Mouse (Mus musculus): ENCODE results near the gene Slc26a1.

The Slc26a1 gene

DNA sequence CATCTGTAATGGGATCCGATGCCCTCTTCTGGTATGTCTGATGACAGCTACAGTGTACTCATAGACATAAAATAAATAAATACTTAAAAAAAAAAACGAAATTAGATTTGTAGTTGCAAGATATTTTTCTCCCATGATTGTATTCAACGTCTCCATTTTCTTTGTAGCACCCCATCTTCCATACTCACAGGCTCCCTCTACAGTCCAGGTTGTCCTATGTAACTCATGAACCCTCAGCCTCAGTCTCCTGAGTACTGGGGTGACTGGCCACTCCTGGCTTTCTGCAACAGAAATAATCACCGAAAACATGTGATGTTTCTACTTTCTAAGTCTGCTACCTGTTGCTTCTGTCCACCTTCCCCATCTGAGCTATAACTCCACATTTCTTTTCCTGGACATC is 15.8 kb upstream of the Slc26a1 start:
- no peak for DNase-seq (ENCODE audit: inconsistent ontology term)

- no peak for DNase-seq (ENCODE audit: inconsistent ontology term)
Observed at GRCm38 (mm10) chr5:108689091-108689490, 13.7 kb upstream of the Slc26a1 start.

DNA sequence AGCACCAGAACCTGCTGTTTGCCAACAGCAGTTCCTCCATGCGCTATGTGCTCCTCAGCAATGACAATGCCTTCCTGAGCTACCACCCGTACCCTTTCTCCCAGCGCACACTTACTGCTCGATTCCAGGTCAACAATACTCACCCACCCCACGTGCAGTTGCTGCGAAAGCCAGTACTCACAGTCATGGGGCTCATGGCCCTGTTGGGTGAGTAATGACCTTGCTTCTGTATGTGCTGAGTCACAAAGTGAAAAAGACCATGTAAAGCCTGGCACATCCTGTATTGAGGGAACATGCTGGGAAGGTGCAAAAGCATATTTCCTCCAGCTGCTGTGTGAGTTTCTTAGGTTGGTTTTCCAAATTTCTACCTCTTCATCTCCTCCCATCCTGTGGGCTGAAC is 5.5 kb upstream of the Slc26a1 start:
- no peak for DNase-seq (ENCODE audit: inconsistent ontology term)

DNA sequence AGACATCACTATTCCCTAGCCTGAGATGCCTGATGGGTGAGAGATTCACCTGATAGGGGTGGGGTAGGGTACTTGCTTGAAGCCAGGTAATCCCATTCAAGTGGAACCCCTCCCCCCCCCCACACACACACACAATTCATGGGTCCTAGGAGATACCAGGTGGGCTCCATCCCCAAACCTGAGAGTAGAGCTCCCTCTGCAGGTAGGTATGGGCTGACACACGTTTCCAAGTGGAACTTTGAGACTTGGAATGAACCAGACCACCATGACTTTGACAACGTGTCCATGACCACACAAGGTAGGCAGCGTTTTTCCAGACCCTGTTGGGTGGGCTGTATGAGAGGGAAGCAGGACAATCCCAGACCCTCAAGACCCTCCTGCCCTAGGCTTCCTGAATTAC is 4.5 kb upstream of the Slc26a1 start:
- no peak for DNase-seq (ENCODE audit: inconsistent ontology term)

- no peak for DNase-seq (ENCODE audit: inconsistent ontology term)
Observed at GRCm38 (mm10) chr5:108678296-108678854, 3.0 kb upstream of the Slc26a1 start.

DNA sequence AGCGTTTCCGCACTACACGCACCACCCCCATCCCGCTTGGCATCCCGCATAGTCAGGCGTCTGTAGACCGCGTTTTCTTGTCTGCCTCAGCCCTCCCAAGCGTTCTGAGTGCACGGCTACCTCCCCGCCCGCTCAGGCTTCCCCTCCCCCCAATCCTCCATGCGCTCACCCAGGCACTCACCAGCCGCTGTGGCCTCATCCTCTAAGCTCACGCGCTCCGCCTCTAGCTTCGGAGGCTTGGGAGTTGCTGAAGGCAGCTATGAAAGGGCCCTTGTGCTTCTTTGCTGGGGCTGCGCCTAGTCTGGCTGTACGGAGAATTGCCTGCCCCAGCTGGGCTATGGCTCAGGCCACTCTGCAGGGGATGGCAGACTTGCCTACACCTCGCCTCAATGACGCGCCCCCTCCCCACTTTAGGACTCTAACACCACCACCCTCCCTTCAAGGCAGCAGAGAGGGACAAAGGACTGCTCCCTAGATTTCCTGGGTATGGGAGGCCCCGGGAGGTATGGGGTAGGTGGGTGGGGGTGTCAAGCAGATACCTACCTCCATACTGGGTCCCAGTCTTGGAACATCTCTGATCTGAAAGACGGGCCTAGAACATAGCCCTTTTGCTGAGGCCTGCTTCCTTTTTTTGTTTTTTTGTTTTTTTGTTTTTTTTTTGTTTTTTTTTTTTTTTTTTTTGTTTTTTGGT is 2.4 kb upstream of the Slc26a1 start:
- peak; percentile 82 for DNase-seq (ENCODE audit: inconsistent ontology term)

DNA sequence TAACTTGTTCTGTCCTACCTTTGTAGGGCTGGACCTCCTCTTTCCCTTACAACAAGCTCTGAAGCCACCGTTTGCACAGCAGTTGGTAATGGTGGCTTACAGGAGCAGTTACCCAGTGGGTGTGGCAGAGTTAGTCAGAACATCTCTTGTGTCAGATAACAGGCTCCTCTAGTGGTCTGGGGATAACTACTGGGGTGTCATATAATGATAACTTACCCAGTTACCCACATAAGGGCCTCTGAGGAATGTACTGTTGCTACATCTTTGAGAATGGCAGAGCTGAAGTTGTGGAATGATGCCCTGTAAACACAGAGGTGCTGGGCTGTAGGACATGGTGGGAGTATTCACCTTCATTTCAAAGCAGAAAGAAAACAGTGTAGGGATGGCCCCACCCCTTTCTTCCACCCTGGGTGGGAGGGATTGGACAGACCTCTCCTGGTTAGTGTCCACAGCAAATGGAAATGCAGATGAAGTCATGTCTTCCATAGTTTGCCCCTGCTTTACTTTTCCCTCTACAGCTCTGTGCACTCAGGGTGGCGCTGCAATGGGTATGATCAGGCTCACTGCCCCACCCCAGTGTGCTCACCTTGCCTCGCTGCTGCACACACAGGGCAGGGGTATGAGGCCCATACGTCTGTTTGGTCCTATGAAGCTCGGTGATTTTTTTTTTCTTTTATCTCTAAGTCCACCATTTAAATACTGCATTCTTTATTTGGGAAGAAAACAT is 1.6 kb upstream of the Slc26a1 start:
- no peak for DNase-seq (ENCODE audit: inconsistent ontology term)

DNA sequence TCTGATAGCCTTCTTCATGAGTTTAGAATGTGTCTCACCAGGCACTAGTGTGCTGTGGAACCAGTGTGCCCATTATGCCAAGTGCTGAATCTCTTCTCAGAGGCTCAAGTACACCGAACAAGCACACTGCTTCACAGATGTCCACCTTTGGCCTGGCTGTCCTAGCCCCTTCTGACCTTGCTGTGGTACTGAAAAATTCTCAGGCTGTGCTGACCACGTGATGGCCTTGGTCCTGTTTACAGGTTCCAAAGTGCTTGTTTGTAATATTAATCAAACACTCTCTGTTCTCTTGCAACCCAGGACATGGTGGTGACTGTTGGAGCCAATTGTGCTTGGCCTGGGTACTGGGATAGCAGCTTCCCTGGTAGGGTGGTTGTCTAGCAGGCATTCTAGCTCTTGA is 745 bp downstream of the Slc26a1 start:
- no peak for DNase-seq (ENCODE audit: inconsistent ontology term)

DNA sequence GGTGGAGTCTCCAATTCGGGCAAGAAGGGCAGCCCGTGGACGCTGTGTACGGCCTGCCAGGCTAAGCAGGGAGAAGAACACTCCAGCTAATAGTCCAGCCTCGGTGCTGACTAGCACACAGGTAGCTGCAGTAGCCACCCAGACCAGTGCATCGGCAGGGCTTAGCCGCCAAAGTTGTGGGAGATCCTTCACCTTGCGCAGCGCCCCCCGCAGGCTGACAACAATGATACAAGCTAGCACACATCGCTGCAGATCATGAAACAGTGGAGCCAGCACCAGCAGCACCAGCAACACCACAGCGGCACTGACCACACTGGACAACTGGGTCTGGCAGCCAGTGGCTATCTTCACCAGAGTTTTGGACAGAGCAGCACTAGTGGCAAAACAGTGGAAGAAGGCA is 3.6 kb downstream of the Slc26a1 start:
- no peak for DNase-seq (ENCODE audit: inconsistent ontology term)

DNA sequence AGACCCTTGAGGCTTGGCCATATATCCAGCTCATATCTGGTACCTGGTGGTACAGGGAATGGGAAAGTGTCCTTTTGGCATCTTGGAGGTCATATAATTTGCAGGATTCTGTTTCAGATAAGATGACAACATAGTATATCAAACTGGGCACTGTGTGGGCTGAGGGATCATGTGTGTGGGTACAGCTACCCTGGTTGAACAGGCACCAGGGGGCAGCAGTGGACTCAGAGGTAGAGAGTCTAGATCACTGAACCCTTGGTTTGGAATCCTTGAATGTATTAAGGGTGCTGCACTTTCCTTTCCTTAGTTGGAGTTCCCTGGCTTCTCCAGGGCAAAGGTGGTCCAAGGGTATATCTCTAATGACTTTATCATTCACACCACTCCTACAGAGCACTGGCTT is 4.6 kb downstream of the Slc26a1 start:
- no peak for DNase-seq (ENCODE audit: inconsistent ontology term)

GRCm38 (mm10) chr5:108669986-108670385 is 5.4 kb downstream of the Slc26a1 start:
- DNase-seq (ENCODE audit: inconsistent ontology term): no peak

DNA sequence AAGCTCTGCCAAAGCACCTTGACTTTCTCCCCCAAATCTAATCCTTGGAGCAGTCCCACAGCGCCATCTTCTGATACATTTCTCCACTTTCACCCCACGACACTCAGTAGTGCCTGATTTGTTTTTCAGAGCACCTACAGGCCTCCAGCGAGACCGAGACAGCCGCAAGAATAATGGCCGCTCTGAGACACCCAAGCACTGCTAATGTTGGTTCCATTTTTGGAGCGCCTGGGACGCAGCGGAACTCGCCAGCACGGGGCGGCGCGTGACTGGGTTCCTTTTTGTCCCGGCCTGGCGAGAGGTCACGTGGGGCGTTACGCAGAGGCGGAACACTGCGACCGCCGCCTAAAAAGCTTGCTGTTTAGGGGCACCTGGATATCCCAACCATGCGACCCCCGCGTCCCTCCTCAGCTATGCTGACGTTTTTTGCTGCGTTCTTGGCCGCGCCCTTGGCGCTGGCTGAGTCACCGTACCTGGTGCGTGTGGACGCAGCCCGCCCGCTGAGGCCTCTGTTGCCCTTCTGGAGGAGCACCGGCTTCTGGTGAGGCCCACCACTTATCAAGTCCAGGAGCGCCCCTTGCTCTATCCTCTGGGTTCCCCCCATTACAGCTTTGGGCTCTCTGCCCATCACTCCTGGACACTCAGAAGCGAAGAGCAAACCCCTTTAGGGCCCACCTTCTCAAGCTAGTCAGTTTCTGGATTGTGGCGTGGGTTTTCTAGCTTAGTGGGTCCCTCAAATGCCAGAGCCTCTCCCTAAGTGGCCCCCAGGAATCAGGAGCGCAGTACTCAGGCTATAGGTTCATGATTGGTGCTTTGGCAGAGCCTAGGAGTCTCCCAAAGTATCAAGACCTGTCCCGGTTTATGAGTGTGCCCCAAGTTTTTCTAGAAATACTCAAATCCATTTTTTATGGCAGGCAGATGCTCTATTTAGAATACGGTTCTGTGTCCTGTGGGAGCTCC is 6.1 kb downstream of the Slc26a1 start, which contains the start of gene Dgkq:
TSS of gene Dgkq (minus strand) at position 696 of the 960 bp plus-strand sequence.
- peak; percentile 86 for DNase-seq (ENCODE audit: inconsistent ontology term)

GRCm38 (mm10) chr5:108668387-108668932 is 6.9 kb downstream of the Slc26a1 start:
- no peak for DNase-seq (ENCODE audit: inconsistent ontology term)

- no peak for DNase-seq (ENCODE audit: inconsistent ontology term)
Observed at GRCm38 (mm10) chr5:108667370-108667769, 8.0 kb downstream of the Slc26a1 start.

GRCm38 (mm10) chr5:108665066-108665465 is 10.3 kb downstream of the Slc26a1 start:
- DNase-seq (ENCODE audit: inconsistent ontology term): no peak

- DNase-seq (ENCODE audit: inconsistent ontology term): no peak
Observed at GRCm38 (mm10) chr5:108662772-108663171, 12.6 kb downstream of the Slc26a1 start.

GRCm38 (mm10) chr5:108660632-108661268 is 14.6 kb downstream of the Slc26a1 start:
- DNase-seq (ENCODE audit: inconsistent ontology term): peak; percentile 93

- DNase-seq (ENCODE audit: inconsistent ontology term): no peak
Observed at GRCm38 (mm10) chr5:108659698-108660631, 15.4 kb downstream of the Slc26a1 start, which contains the start of gene Idua. Gene Idua, plus strand, starts transcription at chr5:108660331.

DNA sequence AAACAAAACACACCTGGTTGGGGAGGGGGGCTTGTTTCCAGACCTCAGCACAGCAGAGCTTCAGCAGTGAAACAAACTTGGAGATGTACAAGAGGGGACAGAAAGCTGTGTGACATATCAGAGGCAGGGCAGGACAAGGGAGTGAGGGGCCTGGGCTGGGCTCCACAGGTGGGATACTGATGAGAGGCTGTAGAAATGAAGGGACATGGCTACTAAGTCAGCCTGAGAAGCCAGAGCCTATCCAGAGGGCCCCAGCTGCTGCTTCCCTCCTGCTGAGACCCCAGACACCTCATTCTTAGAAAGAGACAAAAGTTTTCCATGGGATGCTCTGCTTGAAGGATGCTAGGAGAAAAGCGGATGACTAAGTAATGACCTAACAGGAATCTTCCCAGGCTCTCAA is 16.8 kb downstream of the Slc26a1 start:
- DNase-seq (ENCODE audit: inconsistent ontology term): no peak

GRCm38 (mm10) chr5:108657406-108657805 is 18.0 kb downstream of the Slc26a1 start:
- no peak for DNase-seq (ENCODE audit: inconsistent ontology term)
